Mouse (Mus musculus) MEL (cell line): ENCODE data around the gene Ovol3. TPM values are rescaled to one million over a fixed set of nuclear protein-coding genes. Genes with fewer than 3 reads are reported as not detected.
"Not testable (repeated sequence)": the region's sequence is repeated elsewhere in the genome, so short reads cannot be mapped to it uniquely, and the experiment has no call there.

ENCODE experiments used
- DNase-seq: peaks from one replicate; pipeline ENCODE4 v3.0.0; 2011; ENCODE audit warnings: low read depth, low spot score
- H3K27ac ChIP-seq: 2 replicates; pipeline ENCODE4 v1.5.1; 2012; ENCODE audit warnings: low read depth, mild to moderate bottlenecking, control low read depth, low read length, moderate library complexity; ENCODE audit not compliant: control insufficient read depth
- H3K27me3 ChIP-seq, 2 experiments: fragments of 150-350 bp in 1 of 2; sonication (generic) in 1 of 2; 2 replicates each; pipeline ENCODE4 v1.6.1; 2012; ENCODE audit warnings: low read length in 2 of 2, mild to moderate bottlenecking in 2 of 2, improper control_type of control experiment in 1 of 2, moderate library complexity in 1 of 2; ENCODE audit not compliant: insufficient read depth in 2 of 2, control insufficient read depth in 1 of 2
- H3K36me3 ChIP-seq, 2 experiments: 2 replicates each; pipeline ENCODE4 v1.6.1; 2012 to 2014; ENCODE audit warnings: low read length in 2 of 2, improper control_type of control experiment in 1 of 2, inconsistent platforms in 1 of 2, mild to moderate bottlenecking in 1 of 2; ENCODE audit not compliant: insufficient read depth in 2 of 2, control insufficient read depth in 1 of 2
- H3K4me1 ChIP-seq, 2 experiments: fragments of 150-350 bp in 1 of 2; sonication (generic) in 1 of 2; 2 replicates each; pipeline ENCODE4 v1.6.1; 2012; ENCODE audit warnings: low read length in 2 of 2, improper control_type of control experiment in 1 of 2, mild to moderate bottlenecking in 1 of 2; ENCODE audit not compliant: insufficient read depth in 2 of 2, control insufficient read depth in 1 of 2
- H3K4me3 ChIP-seq, 2 experiments: fragments of 150-350 bp in 1 of 2; sonication (generic) in 1 of 2; 2 replicates each; pipeline ENCODE4 v1.5.1; 2012; ENCODE audit warnings: low read depth in 2 of 2, low read length in 2 of 2, mild to moderate bottlenecking in 2 of 2, moderate library complexity in 2 of 2, control low read depth in 1 of 2, improper control_type of control experiment in 1 of 2; ENCODE audit not compliant: control insufficient read depth in 1 of 2, insufficient read depth in 1 of 2
- H3K79me2 ChIP-seq: 2 replicates; pipeline ENCODE4 v1.6.1; 2012; ENCODE audit warnings: mild to moderate bottlenecking, low read length, moderate library complexity; ENCODE audit not compliant: control insufficient read depth, poor library complexity, insufficient read depth
- H3K9ac ChIP-seq: 2 replicates; pipeline ENCODE4 v1.6.1; 2012; ENCODE audit warnings: low read depth, mild to moderate bottlenecking, control low read depth, low read length, moderate library complexity; ENCODE audit not compliant: control insufficient read depth, poor library complexity, severe bottlenecking
- H3K9me3 ChIP-seq: fragments of 150-350 bp; sonication (generic); replicated peaks from 2 replicates; pipeline ENCODE4 v1.6.1; 2012; ENCODE audit warnings: mild to moderate bottlenecking, low read length, improper control_type of control experiment, moderate library complexity; ENCODE audit not compliant: insufficient read depth
- BHLHE40 ChIP-seq: IDR thresholded peaks from 2 replicates; pipeline ENCODE4 v1.6.1; 2012; ENCODE audit warnings: low read depth, mild to moderate bottlenecking, inconsistent platforms, low read length, improper control_type of control experiment, borderline replicate concordance
- E2F4 ChIP-seq: IDR thresholded peaks from 2 replicates; pipeline ENCODE4 v1.6.1; 2011; ENCODE audit warnings: low read depth, low read length, improper control_type of control experiment, borderline replicate concordance
- EP300 ChIP-seq, 2 experiments: IDR thresholded peaks; 2 replicates each; pipeline ENCODE4 v1.6.1; 2011; ENCODE audit warnings: improper control_type of control experiment in 2 of 2, low read length in 2 of 2, low read depth in 1 of 2, mild to moderate bottlenecking in 1 of 2
- ETS1 ChIP-seq: IDR thresholded peaks from 2 replicates; pipeline ENCODE4 v1.6.1; 2012; ENCODE audit warnings: low read depth, mild to moderate bottlenecking, inconsistent platforms, low read length, improper control_type of control experiment, moderate library complexity
- GABPA ChIP-seq: IDR thresholded peaks from 2 replicates; pipeline ENCODE4 v1.6.1; 2012; ENCODE audit warnings: low read depth, mild to moderate bottlenecking, inconsistent platforms, low read length, improper control_type of control experiment, moderate library complexity
- GATA1 ChIP-seq: IDR thresholded peaks from 2 replicates; pipeline ENCODE4 v1.6.1; 2011; ENCODE audit warnings: low read depth, low read length, improper control_type of control experiment
- HCFC1 ChIP-seq: IDR thresholded peaks from 2 replicates; pipeline ENCODE4 v1.6.1; 2012; ENCODE audit warnings: low read depth, mild to moderate bottlenecking, inconsistent platforms, low read length, improper control_type of control experiment, moderate library complexity
- KAT2A ChIP-seq: conservative IDR thresholded peaks from 2 replicates; pipeline ENCODE4 v1.6.1; 2012; ENCODE audit warnings: low read depth, low read length, improper control_type of control experiment, inconsistent platforms
- MAFK ChIP-seq: IDR thresholded peaks from 2 replicates; pipeline ENCODE4 v1.6.1; 2011; ENCODE audit warnings: low read depth, mild to moderate bottlenecking, low read length, improper control_type of control experiment, borderline replicate concordance
- MAX ChIP-seq: IDR thresholded peaks from 2 replicates; pipeline ENCODE4 v1.6.1; 2011; ENCODE audit warnings: low read length, improper control_type of control experiment
- MXI1 ChIP-seq: IDR thresholded peaks from 2 replicates; pipeline ENCODE4 v1.6.1; 2011; ENCODE audit warnings: mild to moderate bottlenecking, low read depth, low read length, improper control_type of control experiment
- POLR2AphosphoS2 ChIP-seq: IDR thresholded peaks from 2 replicates; pipeline ENCODE4 v1.6.1; 2011; ENCODE audit warnings: low read length, improper control_type of control experiment
- POLR2AphosphoS5 ChIP-seq: IDR thresholded peaks from 2 replicates; pipeline ENCODE4 v1.6.1; 2012; ENCODE audit warnings: low read depth, borderline replicate concordance, mild to moderate bottlenecking, inconsistent platforms, low read length, moderate library complexity, mixed read lengths
- RCOR1 ChIP-seq: IDR thresholded peaks from 2 replicates; pipeline ENCODE4 v1.6.1; 2012; ENCODE audit warnings: low read depth, mild to moderate bottlenecking, inconsistent platforms, low read length, improper control_type of control experiment
- SIN3A ChIP-seq: IDR thresholded peaks from 2 replicates; pipeline ENCODE4 v1.6.1; 2012; ENCODE audit warnings: low read length, improper control_type of control experiment, inconsistent platforms
- TBP ChIP-seq: IDR thresholded peaks from 2 replicates; pipeline ENCODE4 v1.8.0; 2011; ENCODE audit warnings: low read depth, low read length, improper control_type of control experiment
- polyA plus RNA-seq, 2 experiments: library from polyadenylated mRNA; stranded (reverse) in 1 of 2; unstranded in 1 of 2; fragments of >175 nt in 1 of 2; fragments of >200 nt in 1 of 2; gene quantifications; 2 replicates each; pipeline versions ENCODE4 v1.2.1 to v1.2.4; 2012; ENCODE audit warnings: low replicate concordance in 2 of 2, low read depth in 1 of 2; ENCODE audit not compliant: insufficient read length in 2 of 2, insufficient read depth in 1 of 2, missing spikeins in 1 of 2
- total RNA-seq: library from RNA; depleted of rRNA; stranded (reverse); fragments of 300-350 nt; gene quantifications from 2 replicates; pipeline ENCODE4 v1.2.3, GENCODE M21; 2012

Gene Ovol3
- total and polyA plus RNA-seq, 3 experiments: 0.17 TPM; not detected in 2

- no peak for TF ChIP-seq MXI1
- TF ChIP-seq MAFK: no peak
- TF ChIP-seq POLR2AphosphoS5: no peak
- no peak for TF ChIP-seq MAX
- no peak for TF ChIP-seq TBP
- no peak for TF ChIP-seq KAT2A
- no peak for TF ChIP-seq BHLHE40
- TF ChIP-seq SIN3A: no peak
- no peak for TF ChIP-seq GABPA
- no peak for TF ChIP-seq RCOR1
- no peak for TF ChIP-seq ETS1
- no peak for TF ChIP-seq EP300 (IDR thresholded peaks at IDR 0.05; ENCODE audit: low read depth in 1 of 2, low read length in 2 of 2)
- no peak for TF ChIP-seq POLR2AphosphoS2
- no peak for TF ChIP-seq HCFC1
- no peak for TF ChIP-seq E2F4
- TF ChIP-seq GATA1: no peak
- H3K27ac ChIP-seq: no peak overlapping the region
- peaks cover 0 to 2% of the 10 kb centered on the region in 2 experiments; a peak in 2 of 4 replicates for H3K27me3 ChIP-seq
- H3K9ac ChIP-seq: no peak overlapping the region
- H3K79me2 ChIP-seq: no peaks in the 10 kb centered on the region
- no peaks in the 10 kb centered on the region for H3K9me3 ChIP-seq
- peaks cover 0 to 4% of the 10 kb centered on the region in 2 experiments; a peak in 1 of 4 replicates for H3K36me3 ChIP-seq
- H3K4me1 ChIP-seq: peaks cover 0 to 4% of the 10 kb centered on the region in 2 experiments; a peak in 2 of 4 replicates
- no peak overlapping the region for H3K4me3 ChIP-seq
- no peak for DNase-seq
These were observed 32.4 kb downstream of the Ovol3 start for GRCm38 (mm10) chr7:30202895-30203690.

DNA sequence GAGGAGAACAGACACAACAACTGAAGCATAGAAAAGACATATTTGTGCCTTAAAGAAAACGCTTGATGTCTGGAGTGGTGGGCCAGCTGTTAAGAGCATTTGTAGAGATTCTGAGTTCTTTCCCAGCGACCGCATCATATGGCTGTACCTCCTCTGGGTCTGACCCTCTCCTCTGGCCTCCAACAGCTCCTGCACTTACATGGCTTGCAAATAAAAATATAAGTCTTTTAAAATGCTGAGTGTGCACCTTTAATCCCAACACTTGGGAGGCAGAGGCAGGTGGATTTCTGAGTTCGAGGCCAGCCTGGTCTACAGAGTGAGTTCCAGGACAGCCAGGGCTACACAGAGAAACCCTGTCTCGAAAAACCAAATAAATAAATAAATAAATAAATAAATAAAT is 34.9 kb downstream of the Ovol3 start:
- not testable (repeated sequence) for H3K79me2 ChIP-seq, H3K36me3 ChIP-seq, H3K27me3 ChIP-seq, H3K9ac ChIP-seq, H3K27ac ChIP-seq, H3K9me3 ChIP-seq, H3K4me3 ChIP-seq, DNase-seq
- H3K4me1 ChIP-seq: peaks cover 0 to 11% of the 10 kb centered on the region in 2 experiments; a peak in 3 of 4 replicates
